Mouse (Mus musculus) heart, postnatal 0 days (tissue): ENCODE data around the gene Tmprss12.

Source experiments
- CTCF ChIP-seq: IDR thresholded peaks from 2 replicates; pipeline ENCODE4 v1.5.1; 2016; ENCODE audit warnings: antibody characterized with exemption, control low read depth, low read depth
- EP300 ChIP-seq: IDR thresholded peaks from 2 replicates; pipeline ENCODE4 v1.6.1; 2016; ENCODE audit warnings: antibody characterized with exemption, low read depth

- no peak for TF ChIP-seq EP300
- TF ChIP-seq CTCF: no peak
Measured at GRCm38 (mm10) chr15:100288980-100289379, 8.3 kb downstream of the Tmprss12 start.
